Mouse (Mus musculus) liver, embryonic 11.5 days (tissue): Measurements from ENCODE around the gene Tmem135. TPM values are rescaled to one million over a fixed set of nuclear protein-coding genes. Genes with fewer than 3 reads are reported as not detected.

Experiments
- ATAC-seq: fragments of 200-750 bp; cut with Nextera tagmentation; replicated peaks from 2 replicates; pipeline ENCODE4 v1.8.0; 2017; ENCODE audit warnings: moderate number of reproducible peaks, mild to moderate bottlenecking, moderate TSS enrichment, moderate library complexity; ENCODE audit not compliant: low FRiP score
- DNase-seq: peaks from one replicate; pipeline ENCODE4 v3.0.0-alpha.2; 2017; ENCODE audit warnings: low spot score
- H3K27ac ChIP-seq: fragments of 300-500 bp; sonication (generic); 2 replicates; pipeline ENCODE4 v1.5.1; 2014; ENCODE audit warnings: mild to moderate bottlenecking, low read depth, low read length, control low read depth
- H3K27me3 ChIP-seq: fragments of 300-500 bp; sonication (generic); replicated peaks from 2 replicates; pipeline ENCODE4 v1.6.1; 2014; ENCODE audit warnings: low read length, mixed read lengths; ENCODE audit not compliant: control insufficient read depth, insufficient read depth
- H3K36me3 ChIP-seq: fragments of 300-500 bp; sonication (generic); 2 replicates; pipeline ENCODE4 v1.6.1; 2014; ENCODE audit warnings: mild to moderate bottlenecking, low read length, moderate library complexity, mixed read lengths; ENCODE audit not compliant: control insufficient read depth, insufficient read depth
- H3K4me1 ChIP-seq: fragments of 300-500 bp; sonication (generic); replicated peaks from 2 replicates; pipeline ENCODE4 v1.6.1; 2014; ENCODE audit warnings: low read length, mixed read lengths; ENCODE audit not compliant: control insufficient read depth, insufficient read depth
- H3K4me2 ChIP-seq: fragments of 300-500 bp; sonication (generic); 2 replicates; pipeline ENCODE4 v1.6.1; 2014; ENCODE audit warnings: mild to moderate bottlenecking, control low read depth, moderate library complexity
- H3K4me3 ChIP-seq: fragments of 300-500 bp; sonication (generic); 2 replicates; pipeline ENCODE4 v1.5.1; 2014; ENCODE audit warnings: low read depth, low read length, control low read depth
- H3K9ac ChIP-seq: fragments of 300-500 bp; sonication (generic); 2 replicates; pipeline ENCODE4 v1.6.1; 2014; ENCODE audit warnings: low read depth, low read length, control low read depth
- H3K9me3 ChIP-seq: fragments of 300-500 bp; sonication (generic); 2 replicates; pipeline ENCODE4 v1.6.1; 2016; ENCODE audit warnings: low read length, inconsistent platforms, mixed read lengths; ENCODE audit not compliant: control insufficient read depth
- WGBS: fragments of 180-500 bp; shearing (Covaris S2); extraction: QIAGEN DNeasy Blood & Tissue Kit; methylation state at CpG from one replicate; pipeline ENCODE4 v1.1.7; 2014; 5-methylcytosine and 5-hydroxymethylcytosine counted together
- polyA plus RNA-seq: library from polyadenylated mRNA; unstranded; fragments of >200 nt; fragmentation: Nextera tagmentation; extraction: Ambion mirVana; gene quantifications from 2 replicates; pipeline ENCODE4 v1.2.1, GENCODE M21; 2014

Tmem135 gene
- polyA plus RNA-seq, 1 experiment from 2014 or later, result 28.9 TPM

DNA sequence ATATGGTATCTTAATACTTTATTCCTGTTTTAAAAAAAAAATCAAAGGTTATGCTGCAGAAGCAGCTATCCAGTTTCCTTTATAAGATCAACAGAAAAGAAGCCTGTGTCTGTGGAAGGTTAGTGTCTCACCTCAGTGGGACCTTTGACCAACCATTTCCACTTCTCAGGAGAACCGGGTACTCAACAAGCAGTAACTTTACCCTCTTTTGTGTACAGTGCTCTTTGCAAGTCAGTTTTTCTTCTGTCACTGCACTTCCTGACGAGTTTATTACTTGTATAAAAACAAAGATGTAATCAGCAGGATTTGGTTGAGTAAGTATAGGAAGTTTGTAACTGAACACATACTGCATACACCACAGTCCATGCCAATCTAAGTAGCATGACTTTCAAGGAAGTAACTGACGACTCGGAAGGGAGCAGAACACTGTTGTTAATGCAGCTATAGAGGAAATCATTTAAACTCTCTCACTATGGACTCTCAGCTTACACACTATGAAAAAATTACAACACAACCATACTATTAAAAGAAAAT is 168.0 kb downstream of the Tmem135 start:
- Histone ChIP-seq H3K9ac (no peak overlapping the region), H3K27ac (no peak overlapping the region), H3K36me3 (no peaks in the 10 kb centered on the region), H3K4me2 (no peak overlapping the region), H3K27me3 (no peaks in the 10 kb centered on the region), H3K4me1 (no peaks in the 10 kb centered on the region), H3K9me3 (no peaks in the 10 kb centered on the region), H3K4me3 (no peak overlapping the region)
- ATAC-seq (no peak), DNase-seq (no peak)
- 47% methylated on average over 4 of the region's 4 CpGs for WGBS

DNA sequence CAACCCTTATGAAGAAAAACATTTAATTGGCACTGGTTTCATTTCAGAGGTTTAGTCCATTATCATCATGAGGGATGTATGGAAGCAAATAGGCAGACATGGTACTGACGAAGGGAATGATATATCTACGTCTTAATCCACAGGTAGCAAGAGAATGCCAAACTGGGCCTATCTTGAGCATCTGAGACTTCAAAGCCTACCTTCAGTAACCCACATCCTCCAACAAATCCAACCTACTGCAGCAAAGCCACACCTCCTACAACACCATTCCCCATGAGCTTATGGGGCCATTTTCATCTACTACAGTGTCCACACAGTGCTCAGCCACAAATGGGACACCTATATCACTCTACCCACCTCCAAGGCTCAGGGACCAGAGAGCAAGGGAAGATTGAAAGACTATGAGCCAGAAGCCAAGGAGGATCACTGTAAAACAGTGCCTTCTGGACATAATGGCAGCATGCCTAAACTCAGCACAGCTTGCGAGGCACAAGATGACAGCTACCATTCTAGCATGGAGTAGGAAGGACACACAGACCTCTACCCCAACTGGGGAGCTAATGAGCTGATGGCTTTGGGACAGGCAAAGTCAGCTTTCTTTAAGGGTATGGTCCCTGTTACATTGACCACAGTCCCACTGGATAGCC is 171.4 kb downstream of the Tmem135 start:
- Histone ChIP-seq H3K4me2 (no peak overlapping the region), H3K9ac (no peak overlapping the region), H3K36me3 (no peaks in the 10 kb centered on the region), H3K4me1 (no peaks in the 10 kb centered on the region), H3K4me3 (no peak overlapping the region), H3K9me3 (no peaks in the 10 kb centered on the region), H3K27ac (no peak overlapping the region), H3K27me3 (no peaks in the 10 kb centered on the region)
- no peak for ATAC-seq
- WGBS, result 90% methylated on average over 3 of the region's 3 CpGs
- no peak for DNase-seq

DNA sequence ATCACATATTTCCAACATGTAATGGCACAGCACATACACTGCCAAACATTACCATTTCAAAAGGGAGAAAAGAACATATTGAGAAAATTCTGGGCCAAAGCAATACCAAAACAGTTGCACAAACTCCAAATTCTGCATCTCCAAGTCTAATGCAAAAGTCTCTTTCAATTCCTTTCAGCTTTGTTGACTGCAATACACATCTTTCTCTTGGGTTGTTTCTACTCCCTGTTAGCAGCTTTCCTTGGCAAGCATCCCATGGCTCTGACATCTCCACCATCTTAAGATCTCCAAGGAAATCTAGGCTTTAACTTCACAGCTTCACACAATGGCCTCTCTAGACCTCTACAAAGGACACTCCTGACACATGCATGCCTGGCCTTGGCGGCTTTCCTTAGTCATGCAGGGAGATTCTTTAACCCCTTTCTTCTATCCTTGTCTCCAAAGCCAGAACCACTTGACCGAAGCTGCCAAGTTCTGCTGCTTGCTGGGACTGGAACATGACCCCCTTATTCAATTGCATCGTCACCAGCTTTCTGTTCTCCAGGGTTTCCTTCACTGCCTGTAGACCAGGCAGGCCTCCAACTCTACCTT is 172.7 kb downstream of the Tmem135 start:
- ATAC-seq, result no peak
- H3K9ac ChIP-seq, result no peak overlapping the region
- WGBS, result 87% methylated on average over 3 of the region's 3 CpGs

DNA sequence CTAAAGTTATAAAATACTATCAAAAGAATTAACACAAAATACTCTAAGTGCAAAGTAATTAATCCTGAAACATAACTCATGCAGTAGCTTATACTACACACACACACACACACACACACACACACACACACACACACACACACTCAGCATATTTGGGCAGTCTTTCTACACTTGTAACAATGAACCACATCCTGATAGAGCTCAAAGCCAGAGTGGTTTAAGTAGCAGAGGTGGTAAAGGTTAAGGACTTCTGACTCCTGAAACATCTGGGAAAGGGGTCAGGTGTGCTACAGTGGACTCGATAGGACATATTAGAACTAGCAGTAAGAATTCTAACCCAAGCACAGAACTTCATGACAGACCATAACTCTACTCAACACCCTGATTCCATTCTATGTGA is 181.4 kb downstream of the Tmem135 start:
- no peak for DNase-seq
- no peak for ATAC-seq
- Histone ChIP-seq H3K27me3 (no peaks in the 10 kb centered on the region), H3K27ac (no peak overlapping the region), H3K4me1 (no peaks in the 10 kb centered on the region; the same call in 1 of the 2 replicates), H3K9ac (no peak overlapping the region), H3K4me2 (no peak overlapping the region), H3K9me3 (no peaks in the 10 kb centered on the region), H3K4me3 (no peak overlapping the region), H3K36me3 (no peaks in the 10 kb centered on the region)
- WGBS, result 78% methylated on average over 1 of the region's 1 CpGs

More for the DNA sequence above, 172.7 kb downstream of the Tmem135 start:
- H3K27ac ChIP-seq, result no peak overlapping the region
- no peak for DNase-seq
- no peaks in the 10 kb centered on the region for H3K4me1 ChIP-seq
- H3K4me3 ChIP-seq, result no peak overlapping the region
- no peak overlapping the region for H3K4me2 ChIP-seq
- no peaks in the 10 kb centered on the region for H3K9me3 ChIP-seq
- H3K27me3 ChIP-seq, result no peaks in the 10 kb centered on the region
- no peaks in the 10 kb centered on the region for H3K36me3 ChIP-seq

DNA sequence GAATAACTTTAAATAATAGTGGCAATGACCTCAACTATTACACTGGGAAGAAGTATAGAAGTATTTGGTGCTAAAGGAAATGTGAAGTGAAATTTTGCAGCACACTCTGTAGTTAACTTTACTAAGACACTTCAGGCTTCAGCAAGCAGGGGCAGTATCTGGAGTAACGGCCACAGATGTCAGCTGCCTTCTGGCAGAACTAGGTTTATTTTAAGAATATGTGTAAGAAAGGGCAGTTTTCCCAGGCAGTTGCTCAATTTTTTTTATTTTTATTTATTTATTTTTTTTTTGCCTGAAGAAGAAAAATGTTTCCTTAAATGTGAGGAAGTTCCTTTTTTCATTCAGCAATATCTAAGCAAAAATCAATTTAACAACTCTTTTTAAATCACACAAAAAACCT is 187.4 kb downstream of the Tmem135 start:
- H3K4me3 ChIP-seq, result no peak overlapping the region
- H3K4me1 ChIP-seq, result peaks cover 6% of the 10 kb centered on the region
- H3K9ac ChIP-seq, result no peak overlapping the region
- no peaks in the 10 kb centered on the region for H3K36me3 ChIP-seq
- 49% methylated on average over 1 of the region's 1 CpGs for WGBS
- no peak overlapping the region for H3K4me2 ChIP-seq
- no peaks in the 10 kb centered on the region for H3K27me3 ChIP-seq
- no peaks in the 10 kb centered on the region for H3K9me3 ChIP-seq
- no peak overlapping the region for H3K27ac ChIP-seq
- ATAC-seq (no peak), DNase-seq (no peak)

DNA sequence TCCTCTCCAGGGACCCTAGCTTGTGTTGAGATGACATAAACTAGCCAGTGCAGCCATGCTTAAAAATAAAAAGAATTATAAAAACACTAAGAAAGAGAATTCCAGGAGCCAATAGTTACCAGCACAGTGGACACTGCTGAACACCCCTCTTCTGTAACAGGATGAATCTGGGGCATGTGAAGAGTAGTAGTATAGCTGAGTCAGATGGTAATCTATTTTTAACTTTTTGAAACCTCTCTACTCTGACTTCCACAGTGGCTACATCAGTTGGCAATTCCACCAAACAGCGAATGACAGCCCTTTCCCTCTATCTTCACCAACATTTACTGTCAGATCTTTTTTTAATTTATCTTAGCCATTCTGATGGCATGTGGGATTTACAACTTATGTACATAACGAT is 187.9 kb downstream of the Tmem135 start:
- Histone ChIP-seq H3K4me1 (peaks cover 6% of the 10 kb centered on the region), H3K27ac (no peak overlapping the region), H3K9me3 (no peaks in the 10 kb centered on the region), H3K27me3 (no peaks in the 10 kb centered on the region), H3K4me3 (no peak overlapping the region), H3K9ac (no peak overlapping the region), H3K4me2 (no peak overlapping the region), H3K36me3 (no peaks in the 10 kb centered on the region)
- no peak for DNase-seq
- 55% methylated on average over 2 of the region's 2 CpGs for WGBS
- ATAC-seq, result no peak

DNA sequence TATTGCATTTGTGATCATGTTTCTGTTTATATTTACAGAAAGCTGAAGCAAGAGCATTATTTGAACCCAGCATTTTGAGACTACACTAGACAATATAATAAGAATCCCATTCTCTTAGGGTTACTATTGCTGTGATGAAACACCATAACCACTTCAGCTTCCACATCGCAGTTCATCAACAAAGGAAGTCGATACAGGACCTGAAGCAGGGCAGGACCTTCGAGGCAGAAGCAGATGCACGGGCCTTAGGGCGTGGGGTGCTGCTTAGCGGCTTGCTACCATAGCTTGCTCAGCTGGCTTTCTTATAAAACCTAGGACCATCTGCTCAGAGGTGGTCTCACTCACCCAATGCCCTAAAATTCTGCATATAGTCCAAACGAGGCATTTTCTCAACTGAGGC is 188.3 kb downstream of the Tmem135 start:
- Histone ChIP-seq H3K27me3 (no peaks in the 10 kb centered on the region), H3K36me3 (no peaks in the 10 kb centered on the region), H3K27ac (no peak overlapping the region), H3K4me2 (no peak overlapping the region), H3K9ac (no peak overlapping the region), H3K4me1 (peaks cover 6% of the 10 kb centered on the region), H3K4me3 (no peak overlapping the region), H3K9me3 (no peaks in the 10 kb centered on the region)
- DNase-seq, result no peak
- 55% methylated on average over 7 of the region's 7 CpGs for WGBS
- ATAC-seq, result no peak; the same call in 1 of the 2 replicates

DNA sequence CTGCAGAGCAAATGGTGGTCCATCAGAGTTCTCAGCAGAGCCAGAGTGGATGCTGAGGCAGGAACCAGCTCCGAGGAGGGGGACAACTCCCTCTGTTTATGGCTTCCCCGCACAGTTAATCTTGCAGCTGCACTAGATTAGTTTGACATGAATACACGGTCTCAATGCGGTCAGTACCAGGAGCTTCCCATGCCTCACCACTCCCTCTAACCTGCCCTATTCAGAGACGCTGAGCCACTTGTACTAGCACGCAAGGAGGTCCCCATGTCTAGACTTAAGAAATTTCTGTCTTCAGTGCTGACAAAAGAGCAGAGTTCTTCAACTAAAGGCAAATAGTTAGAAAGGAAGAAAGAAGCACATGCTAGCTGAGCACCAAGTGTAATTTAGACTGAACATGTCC is 193.5 kb downstream of the Tmem135 start:
- no peak for DNase-seq
- Histone ChIP-seq H3K36me3 (no peaks in the 10 kb centered on the region), H3K27me3 (no peaks in the 10 kb centered on the region), H3K9me3 (no peaks in the 10 kb centered on the region), H3K9ac (no peak overlapping the region), H3K4me2 (no peak overlapping the region), H3K4me3 (no peak overlapping the region), H3K4me1 (no peaks in the 10 kb centered on the region; the same call in 1 of the 2 replicates), H3K27ac (no peak overlapping the region)
- 52% methylated on average over 6 of the region's 6 CpGs for WGBS
- ATAC-seq, result no peak

DNA sequence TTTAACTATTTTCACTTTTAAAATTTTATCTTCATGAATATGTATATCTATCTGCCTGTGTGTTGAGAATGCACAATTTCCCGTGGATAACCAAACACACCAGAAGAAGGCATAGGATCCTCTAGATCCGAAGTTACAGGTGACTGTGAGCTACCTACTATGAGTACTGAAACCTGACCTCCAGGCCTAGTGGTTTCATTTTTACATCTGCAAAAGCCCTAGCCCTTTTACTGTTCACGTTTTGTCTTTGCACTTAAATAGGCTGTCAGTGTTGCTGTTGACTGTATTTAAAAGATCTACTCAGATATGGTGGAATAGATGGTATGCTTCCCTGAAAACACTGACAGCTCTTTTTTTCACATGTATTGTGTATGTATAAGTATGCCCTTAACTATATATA is 197.9 kb downstream of the Tmem135 start:
- Histone ChIP-seq H3K9ac (no peak overlapping the region), H3K4me2 (no peak overlapping the region), H3K27ac (no peak overlapping the region), H3K27me3 (no peaks in the 10 kb centered on the region), H3K36me3 (no peaks in the 10 kb centered on the region), H3K4me3 (no peak overlapping the region), H3K4me1 (no peaks in the 10 kb centered on the region), H3K9me3 (no peaks in the 10 kb centered on the region)
- WGBS, result 86% methylated on average over 3 of the region's 3 CpGs
- no peak for ATAC-seq
- DNase-seq, result no peak
